8 mouse cellular contexts compared by ENCODE assay signal in the genomic region with DNA sequence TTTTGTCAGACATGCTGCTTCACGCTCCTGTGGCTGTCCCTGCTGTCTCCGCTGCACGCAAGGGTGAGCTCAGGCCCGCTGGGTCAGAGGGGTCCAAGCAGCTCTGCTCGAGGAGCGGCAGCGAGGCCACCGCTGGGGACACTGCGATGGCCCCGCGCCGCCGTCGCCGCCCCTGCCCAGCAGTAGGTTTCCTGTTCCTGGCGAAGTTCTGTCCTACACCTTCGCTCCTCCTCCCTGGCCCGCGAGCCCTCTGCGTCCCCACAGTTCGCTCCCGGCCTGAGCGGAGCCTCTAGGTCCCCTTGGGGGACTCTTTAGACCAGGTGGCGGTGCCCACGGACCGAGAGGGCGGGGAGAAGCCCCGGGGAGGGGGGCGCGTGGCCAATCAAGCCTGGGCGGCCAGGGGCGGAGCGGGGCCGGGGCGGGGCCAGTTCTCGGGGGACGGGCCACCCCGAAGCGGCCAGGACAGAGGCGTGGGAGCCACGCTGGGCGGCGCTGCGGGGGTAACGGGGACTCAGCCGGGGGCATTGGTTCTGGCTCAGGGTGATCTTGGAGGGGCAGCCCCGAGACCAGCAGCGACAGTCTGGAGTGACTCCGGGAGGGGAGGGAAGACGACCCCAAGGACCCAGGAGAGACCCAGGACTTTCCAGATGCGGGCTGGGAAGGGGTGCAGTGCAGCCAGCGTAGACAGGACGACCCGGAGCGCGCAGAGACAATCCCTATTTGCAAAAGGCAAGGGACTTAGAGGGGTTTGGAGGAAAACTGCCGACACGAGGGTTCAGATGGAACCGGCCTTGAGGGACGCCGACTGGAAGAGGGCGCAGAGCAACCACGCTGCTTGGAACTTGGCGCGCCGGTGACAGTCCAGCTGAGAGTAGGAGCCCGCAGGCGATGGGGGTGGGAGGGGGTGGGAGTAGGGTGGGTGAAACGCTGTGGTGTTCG. TPM values are rescaled to one million over a fixed set of nuclear protein-coding genes. Genes with fewer than 3 reads are reported as not detected.
DNase-seq lines count a peak whose midpoint lies in the region; ATAC-seq and TF ChIP-seq lines count a peak whose summit lies in the region.

A gene (minus strand): TSS at position 358 of the 939 bp plus-strand sequence.

- 1% methylated on average over 68 of the region's 70 CpGs for WGBS in kidney, embryonic 14.5 days
- WGBS in liver, adult 2 months, result under 1% methylated on average over 70 of the region's 70 CpGs

- no peak for TF ChIP-seq CTCF in bone marrow macrophage, adult 2 months (IDR thresholded peaks at IDR 0.05; ENCODE audit: low read depth, low read length)
- TF ChIP-seq CTCF in embryonic fibroblast, embryonic 13.5 days (IDR thresholded peaks at IDR 0.05; ENCODE audit: borderline replicate concordance, insufficient read depth, low read length), result 0 out of 2 replicates have a peak, but pooled peaks have one; percentile 11
- TF ChIP-seq CTCF in liver, adult 2 months (IDR thresholded peaks at IDR 0.05; ENCODE audit: low read depth, low read length), result peak; percentile 26; the same call in 1 of the 2 replicates

- peak within 1 kb of the TSS; percentile 96 for H3K4me2 ChIP-seq in kidney, embryonic 14.5 days (replicated peaks; ENCODE audit: low read depth, low read length)

- H3K27ac ChIP-seq in bone marrow macrophage, adult 2 months (ENCODE audit: insufficient read depth, low read depth, low read length), result peak within 1 kb of the TSS; percentile 52
- peak within 1 kb of the TSS; percentile 0; the same call in 1 of the 2 replicates for H3K27ac ChIP-seq in embryonic fibroblast, embryonic 13.5 days (ENCODE audit: insufficient read depth, low read length)
- H3K27ac ChIP-seq in kidney, embryonic 14.5 days (ENCODE audit: low read depth, low read length), result 0 out of 2 replicates have a peak within 1 kb of the TSS, but pooled peaks have one; percentile 33
- H3K27ac ChIP-seq in liver, adult 2 months (replicated peaks; ENCODE audit: insufficient read depth, low read depth, low read length), result peak within 1 kb of the TSS; percentile 87

- H3K9me3 ChIP-seq in kidney, embryonic 14.5 days (ENCODE audit: control insufficient read depth, low read length), result no peaks in the 10 kb centered on the region

- peak within 1 kb of the TSS; percentile 63 for H3K9ac ChIP-seq in kidney, embryonic 14.5 days (ENCODE audit: low read depth, low read length)
- H3K9ac ChIP-seq in liver, adult 2 months (ENCODE audit: low read depth, low read length), result peak within 1 kb of the TSS; percentile 91

- DNase-seq in B cell, adult 2 months, result peak; percentile 84 to 85
- peak; percentile 92 for DNase-seq in heart, adult 9 months (ENCODE audit: low spot score in 2 of 2)
- peak; percentile 78 for DNase-seq in liver, adult 2 months (ENCODE audit: extremely low read depth, low read depth, low spot score)
- peak; percentile 88 to 93 for DNase-seq in spleen, postnatal 4 days (ENCODE audit: low spot score in 2 of 2)

- TF ChIP-seq POLR2A in bone marrow macrophage, adult 2 months (IDR thresholded peaks at IDR 0.05; ENCODE audit: borderline replicate concordance, low read depth, low read length), result no peak
- TF ChIP-seq POLR2A in embryonic fibroblast, embryonic 13.5 days (IDR thresholded peaks at IDR 0.05; ENCODE audit: low read depth, low read length), result peak; percentile 86
- peak; percentile 94 for TF ChIP-seq POLR2A in liver, adult 2 months (IDR thresholded peaks at IDR 0.05; ENCODE audit: extremely low read depth, insufficient read depth, low read length)

- H3K27me3 ChIP-seq in kidney, embryonic 14.5 days (ENCODE audit: control insufficient read depth, insufficient read depth, low read length), result no peaks in the 10 kb centered on the region
- H3K27me3 ChIP-seq in liver, adult 2 months (ENCODE audit: control insufficient read depth, insufficient read depth, low read length), result no peaks in the 10 kb centered on the region

- no peaks in the 10 kb centered on the region for H3K36me3 ChIP-seq in kidney, embryonic 14.5 days (ENCODE audit: control insufficient read depth, insufficient read depth, low read length)
- H3K36me3 ChIP-seq in liver, adult 2 months (ENCODE audit: control insufficient read depth, insufficient read depth, low read length), result no peaks in the 10 kb centered on the region

- peak; percentile 97 for ATAC-seq in kidney, embryonic 14.5 days (ENCODE audit: low FRiP score, low TSS enrichment)
- peak; percentile 29; the same call in 1 of the 2 replicates for ATAC-seq in monocyte, adult 5-6 weeks (replicated peaks; ENCODE audit: insufficient number of reproducible peaks, low FRiP score, low TSS enrichment, poor library complexity, severe bottlenecking)

- H3K79me2 ChIP-seq in liver, adult 2 months (ENCODE audit: control insufficient read depth, insufficient read depth, low read length), result peaks cover 8% of the 10 kb centered on the region; the same call in 1 of the 2 replicates

- peaks cover 10% of the 10 kb centered on the region for H3K4me1 ChIP-seq in bone marrow macrophage, adult 2 months (ENCODE audit: control insufficient read depth, insufficient read depth, low read length)
- 0 out of 2 replicates have a peak, but pooled peaks cover 2% of the 10 kb centered on the region for H3K4me1 ChIP-seq in embryonic fibroblast, embryonic 13.5 days (ENCODE audit: control insufficient read depth, insufficient read depth, low read length)
- H3K4me1 ChIP-seq in kidney, embryonic 14.5 days (ENCODE audit: control insufficient read depth, insufficient read depth, low read length), result 0 out of 2 replicates have a peak, but pooled peaks cover 5% of the 10 kb centered on the region
- H3K4me1 ChIP-seq in liver, adult 2 months (ENCODE audit: control insufficient read depth, insufficient read depth, low read length), result peaks cover 9% of the 10 kb centered on the region

- peak within 1 kb of the TSS; percentile 78 for H3K4me3 ChIP-seq in bone marrow macrophage, adult 2 months (ENCODE audit: insufficient read depth, low read length)
- peak within 1 kb of the TSS; percentile 79 for H3K4me3 ChIP-seq in embryonic fibroblast, embryonic 13.5 days (ENCODE audit: insufficient read depth, low read length)
- H3K4me3 ChIP-seq in kidney, embryonic 14.5 days (ENCODE audit: low read length), result peak within 1 kb of the TSS; percentile 72
- peak within 1 kb of the TSS; percentile 88 for H3K4me3 ChIP-seq in liver, adult 2 months (ENCODE audit: insufficient read depth, low read depth, low read length)

RNA-seq across cellular contexts. Expression of the gene that starts here (rescaled TPM):
- polyA plus RNA-seq in bone marrow macrophage, adult 2 months (2012; ENCODE audit: insufficient read depth, insufficient read length, missing spikeins), result 7.6 and 10.9 TPM in 2 replicates
- polyA plus RNA-seq in embryonic fibroblast, embryonic 13.5 days (2011; ENCODE audit: insufficient read length, low read depth, missing spikeins), result 7.7 and 12.8 TPM in 2 replicates
- polyA plus RNA-seq in kidney, embryonic 14.5 days (2014; fragmentation: Nextera tagmentation; extraction: Ambion mirVana), result 11.0 and 12.7 TPM in 2 replicates
- 22.9 and 27.0 TPM in 2 replicates for total RNA-seq in liver, adult 2 months (2014; rRNA removed)
- polyA plus RNA-seq in liver, adult 2 months (2012; rRNA removed), result 6.6 and 9.5 TPM in 2 replicates
- total RNA-seq in monocyte, adult 5-6 weeks (2017), result 40.7 to 122 TPM (median 45.7 TPM) in 3 replicates

Comparison
In these comparisons a context has a peak if more than half of its experiments do, and no peak if none do; other contexts are left out.
1. Peak in every context shown above with its lines: DNase-seq, ATAC-seq, H3K4me3 ChIP-seq and H3K27ac ChIP-seq.
2. H3K27ac ChIP-seq: peak in every context shown above with its lines; median percentile 87 in liver, adult 2 months; 52 in bone marrow macrophage, adult 2 months; 33 in kidney, embryonic 14.5 days; 0 in embryonic fibroblast, embryonic 13.5 days.